Mouse (Mus musculus): ENCODE results near the gene Ostm1.

The Ostm1 gene

DNA sequence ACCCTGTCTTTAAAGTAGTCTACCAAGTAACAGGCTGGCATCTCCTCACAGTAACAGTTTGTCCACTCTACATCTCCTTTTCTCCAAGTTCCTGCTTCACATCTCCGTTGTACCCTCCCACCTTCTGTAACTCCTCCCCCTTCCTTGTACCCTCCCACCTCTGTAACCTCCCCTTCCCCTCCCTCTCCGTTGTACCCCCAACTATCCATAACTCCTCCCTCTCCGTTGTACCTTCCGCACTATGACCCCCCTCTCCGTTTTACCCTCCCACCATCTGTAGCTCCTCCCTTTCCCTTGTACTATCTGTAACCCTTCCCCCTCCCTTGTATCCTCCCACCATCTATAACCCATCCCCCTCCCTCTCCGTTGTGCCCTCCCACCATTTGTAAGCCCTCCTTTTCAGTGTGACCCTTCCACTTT lies 97.0 kb downstream of the Ostm1 start:
- DNase-seq (ENCODE audit: low read depth): no peak

DNA sequence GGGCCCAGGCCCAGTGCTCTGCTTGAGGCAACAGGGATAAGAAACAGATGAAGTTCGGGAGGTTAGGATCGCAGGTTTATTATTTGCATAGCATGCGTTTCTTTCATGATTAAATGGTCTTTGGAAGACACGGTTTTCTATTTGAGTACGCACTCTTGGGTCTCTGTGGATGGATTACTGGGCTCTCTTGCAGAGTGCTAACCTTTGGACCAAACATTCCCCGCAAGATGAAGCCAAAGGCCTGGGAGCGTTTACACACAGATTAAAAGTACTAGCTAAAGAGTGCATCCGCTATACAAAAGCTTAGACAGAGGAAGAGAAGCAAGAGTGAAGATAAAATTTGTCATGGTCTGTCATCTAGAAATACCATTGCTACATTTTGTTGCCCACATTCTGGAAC lies 98.8 kb downstream of the Ostm1 start:
- DNase-seq (ENCODE audit: low read depth): no peak

DNA sequence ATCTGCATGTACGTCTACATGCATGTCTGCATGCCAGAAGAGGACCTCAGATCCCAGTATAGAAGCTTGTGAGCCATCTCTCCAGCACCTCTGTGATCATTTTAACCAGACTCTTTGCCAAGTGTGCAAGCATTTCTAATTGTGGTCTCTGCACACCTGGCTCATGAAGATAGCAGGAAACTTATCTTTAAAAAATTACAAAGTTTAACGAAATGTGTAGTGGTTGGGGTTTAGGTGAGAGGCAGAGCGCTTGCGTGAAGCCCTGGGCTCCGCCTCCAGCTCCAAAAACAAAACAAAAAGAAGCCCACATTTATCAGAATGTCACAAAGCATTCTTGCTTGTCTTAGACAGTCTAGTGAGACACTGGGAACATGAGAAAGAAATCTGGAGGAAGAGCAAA lies 104.3 kb downstream of the Ostm1 start:
- no peak for DNase-seq (ENCODE audit: low read depth)

DNA sequence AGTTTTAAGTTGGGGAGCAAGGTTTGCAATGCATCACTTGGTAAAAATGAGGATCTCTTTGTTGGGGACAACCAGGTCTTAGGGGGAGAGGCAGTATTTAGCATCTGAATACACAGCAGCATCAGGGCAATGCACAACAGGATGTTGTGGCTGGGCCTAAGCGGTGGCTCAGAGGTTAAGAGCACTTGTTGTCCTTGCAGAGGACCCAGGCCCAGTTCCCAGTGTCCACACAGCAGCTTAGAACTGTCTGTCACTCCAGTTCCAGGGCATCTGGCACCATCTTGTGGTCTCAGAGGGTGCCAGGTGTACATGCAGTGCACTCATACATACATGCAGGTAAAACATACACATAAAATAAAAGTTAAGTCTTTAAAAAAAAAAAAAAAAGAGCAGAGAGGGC lies 106.1 kb downstream of the Ostm1 start:
- no peak for DNase-seq (ENCODE audit: low read depth)

DNA sequence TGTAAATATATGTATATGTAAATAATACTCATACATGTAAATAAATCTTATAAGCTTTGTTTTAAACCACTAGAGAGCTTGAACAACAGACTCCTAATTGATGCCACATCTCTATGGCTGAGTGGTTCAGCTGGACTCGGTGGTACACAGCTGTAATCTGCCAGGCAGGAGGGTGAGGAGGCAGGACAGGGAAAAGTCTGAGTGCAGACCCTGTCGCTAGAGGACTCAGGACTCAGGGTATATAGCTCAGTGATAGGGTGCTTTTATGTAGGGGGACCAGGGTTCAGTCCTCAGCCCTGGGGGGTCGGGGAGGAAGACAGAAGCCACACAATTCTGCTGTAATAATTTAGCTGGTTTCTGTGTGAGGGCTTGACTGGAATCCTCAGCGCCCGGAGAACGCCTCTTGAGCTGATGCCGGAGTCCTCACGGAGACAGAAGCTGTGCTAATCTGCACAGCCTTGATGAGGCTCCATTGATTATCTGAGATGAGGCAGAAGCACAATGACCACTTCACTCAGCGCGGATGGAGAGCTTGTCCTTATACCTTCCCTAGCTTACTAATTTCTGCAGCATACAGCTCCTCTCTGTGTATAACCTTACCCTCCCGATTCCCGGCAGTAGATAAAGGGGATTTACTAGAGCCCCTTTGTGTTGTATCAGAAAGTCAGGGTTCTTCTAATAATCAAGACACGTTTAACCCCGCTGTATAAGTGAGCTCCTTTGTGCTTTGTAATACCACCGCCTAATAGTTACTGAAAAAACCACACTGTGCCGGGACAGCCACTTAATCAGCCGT lies 106.8 kb downstream of the Ostm1 start:
- DNase-seq (ENCODE audit: low read depth): no peak

DNA sequence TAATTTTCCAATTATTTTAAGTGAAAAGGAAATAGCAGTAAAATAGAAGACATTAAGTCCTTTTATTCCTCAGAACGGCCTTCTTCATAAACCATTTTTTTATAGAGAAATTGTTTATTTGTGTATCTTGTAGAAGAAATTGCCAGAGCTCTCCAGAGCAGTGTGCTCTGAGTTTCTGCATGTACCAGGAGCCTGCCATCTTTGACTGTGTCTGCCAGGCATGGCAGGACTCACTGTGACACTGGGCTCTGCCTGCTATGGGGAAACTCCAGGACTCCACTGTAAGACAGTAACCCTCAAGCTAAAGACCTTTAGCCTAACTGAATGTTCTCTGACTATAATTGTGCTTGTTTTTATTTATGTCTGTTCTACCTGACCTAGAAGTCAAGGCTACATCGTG lies 107.4 kb downstream of the Ostm1 start:
- DNase-seq (ENCODE audit: low read depth): no peak

DNA sequence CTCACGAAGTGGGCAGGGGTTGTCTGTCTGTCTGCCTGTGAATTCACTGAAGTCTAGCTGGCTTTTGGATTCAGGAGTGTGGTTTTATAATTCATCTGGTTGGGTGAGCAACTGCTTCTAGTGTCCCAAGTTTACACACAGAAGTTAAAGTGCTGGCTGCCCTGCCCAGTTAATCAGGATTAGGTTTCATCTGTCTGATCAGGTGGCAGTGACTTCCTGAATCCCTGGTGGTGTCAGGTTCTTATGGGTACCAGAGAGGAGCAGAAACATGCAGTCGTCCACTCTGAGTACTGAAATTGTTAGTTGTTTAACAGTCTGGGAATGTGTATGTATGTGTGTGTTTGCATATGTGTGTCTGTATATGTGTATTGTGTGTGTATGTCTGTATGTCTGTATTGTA lies 108.5 kb downstream of the Ostm1 start:
- no peak for DNase-seq (ENCODE audit: low read depth)

DNA sequence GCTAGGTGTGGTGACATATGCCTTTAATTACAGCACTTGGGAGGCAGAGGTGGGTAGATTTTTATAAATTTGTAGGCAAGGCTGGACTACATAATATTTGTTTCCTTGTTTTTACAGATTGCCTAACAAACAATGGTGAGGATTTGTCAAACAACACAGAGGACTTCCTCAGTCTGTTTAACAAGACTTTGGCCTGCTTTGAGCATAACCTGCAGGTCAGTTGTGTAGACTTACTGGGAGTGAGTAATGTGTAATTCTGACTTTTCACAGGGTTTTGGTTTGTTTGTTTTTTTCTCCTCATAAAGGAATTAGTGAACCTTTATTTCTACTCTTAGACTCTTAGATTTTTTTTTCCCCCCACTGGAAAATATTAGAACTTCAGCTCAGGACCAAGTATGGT lies 109.2 kb downstream of the Ostm1 start:
- no peak for DNase-seq (ENCODE audit: low read depth)

DNA sequence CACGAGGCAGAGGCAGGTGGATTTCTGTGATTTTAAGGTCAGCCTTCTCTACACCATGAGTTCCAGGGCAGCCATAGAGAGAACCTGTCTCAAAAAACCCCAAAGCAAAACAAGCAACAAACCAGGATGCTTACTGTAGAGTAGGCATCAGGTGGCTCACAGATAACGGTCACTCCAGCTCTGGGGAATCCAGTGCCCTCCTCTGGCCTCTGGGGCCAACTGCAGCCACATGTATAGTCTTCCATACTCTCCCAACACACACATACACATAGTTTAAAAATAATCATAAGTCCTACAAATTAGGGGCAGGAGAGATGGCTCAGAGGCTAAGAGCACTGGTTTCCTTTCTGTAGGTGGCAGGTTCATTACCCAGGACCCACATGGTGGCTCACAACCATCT lies 109.9 kb downstream of the Ostm1 start:
- DNase-seq (ENCODE audit: low read depth): no peak

DNA sequence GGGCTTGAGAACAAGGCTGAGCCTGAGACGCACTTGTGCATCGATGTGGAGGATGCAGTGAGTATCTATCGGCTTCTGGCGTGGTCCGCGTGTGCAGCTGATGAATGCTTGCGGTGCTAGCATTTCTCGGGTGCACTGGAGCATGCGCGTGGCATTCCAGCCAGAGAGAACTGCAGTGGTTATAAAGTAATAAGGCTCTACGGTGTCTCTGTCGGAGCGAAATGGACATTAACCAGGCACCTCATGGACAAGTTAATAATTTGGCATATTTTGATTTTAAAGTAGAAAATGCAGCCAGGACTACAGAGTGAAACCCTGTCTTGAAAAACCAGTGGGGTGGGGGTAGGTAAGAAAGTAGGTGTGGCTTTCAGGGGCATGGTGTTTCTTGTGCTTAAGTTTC lies 112.7 kb downstream of the Ostm1 start:
- DNase-seq (ENCODE audit: low read depth): no peak

DNA sequence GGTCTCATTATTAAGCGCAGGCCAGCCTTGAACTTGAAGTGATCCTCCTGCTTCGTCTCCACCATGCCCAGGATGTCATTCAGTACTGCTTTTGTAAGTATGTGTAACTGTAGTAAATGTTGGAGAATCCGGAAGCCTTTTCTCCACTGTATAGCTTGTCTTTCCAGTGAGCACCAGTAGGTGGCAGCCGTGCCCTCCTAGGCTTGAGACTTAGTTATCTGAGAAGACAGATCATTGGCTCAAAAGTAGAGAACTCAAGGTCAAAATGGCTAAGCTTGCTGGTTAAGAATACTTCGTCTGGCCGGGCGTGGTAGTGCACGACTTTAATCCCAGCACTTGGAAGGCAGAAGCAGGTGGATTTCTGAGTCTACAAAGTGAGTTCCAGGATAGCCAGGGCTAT lies 113.4 kb downstream of the Ostm1 start:
- peak; percentile 70 for DNase-seq (ENCODE audit: low read depth)

DNA sequence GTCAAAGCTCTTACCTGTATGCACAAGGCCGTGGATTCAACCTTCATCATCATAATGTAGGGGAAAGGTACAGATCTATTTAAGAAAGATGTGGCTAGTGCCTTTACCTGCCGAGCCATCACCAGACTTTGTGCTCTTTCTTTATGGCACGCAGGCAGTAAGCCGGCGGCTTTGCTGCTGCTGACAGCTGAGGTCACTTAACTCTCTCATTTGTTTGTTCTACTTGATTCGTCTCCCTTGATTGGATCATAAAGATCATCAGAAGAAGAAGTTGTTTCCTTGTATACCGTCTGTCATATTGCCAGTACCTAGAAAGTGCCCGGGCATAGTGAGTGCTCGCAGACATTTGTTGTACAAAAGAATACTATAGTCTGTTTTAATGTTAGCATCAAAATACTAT lies 114.8 kb downstream of the Ostm1 start:
- no peak for DNase-seq (ENCODE audit: low read depth)

DNA sequence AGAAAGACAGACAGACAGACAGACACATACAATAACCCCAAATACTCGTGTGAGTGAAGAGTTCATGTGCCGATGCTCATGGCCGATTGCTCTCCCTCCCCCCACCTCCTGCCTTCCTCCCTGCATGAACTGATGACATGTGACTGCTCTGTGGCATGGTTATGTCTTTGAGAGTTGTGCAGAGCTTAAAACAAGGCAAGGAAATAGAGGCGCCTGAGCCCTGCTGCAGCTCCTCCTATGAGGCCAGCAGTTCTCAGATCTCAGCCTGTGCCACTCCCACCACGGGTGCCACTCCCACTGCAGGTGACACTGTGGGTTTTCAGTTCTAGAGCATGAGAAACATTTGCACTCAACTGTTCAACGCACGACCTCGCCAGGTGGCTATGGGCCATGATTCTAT lies 115.4 kb downstream of the Ostm1 start:
- DNase-seq (ENCODE audit: low read depth): no peak

DNA sequence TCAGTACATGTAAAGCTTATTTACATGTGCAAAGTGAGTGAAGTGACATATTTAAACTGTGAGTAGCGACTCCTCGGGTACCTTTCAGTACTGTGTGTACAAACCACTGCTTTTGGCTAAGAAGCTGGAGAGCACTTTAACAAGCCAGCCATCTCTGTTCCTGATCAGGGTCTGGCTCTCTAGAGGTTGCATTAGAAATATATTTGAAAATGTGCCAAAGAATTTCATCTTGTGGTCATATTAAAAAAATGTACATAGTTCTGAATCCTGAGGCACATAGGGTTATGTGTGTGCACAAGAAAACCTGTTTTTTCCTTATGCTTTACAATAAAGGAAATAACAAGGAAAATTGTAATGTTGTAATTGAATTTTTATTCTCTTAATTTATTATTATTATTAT lies 118.5 kb downstream of the Ostm1 start:
- DNase-seq (ENCODE audit: low read depth): no peak

DNA sequence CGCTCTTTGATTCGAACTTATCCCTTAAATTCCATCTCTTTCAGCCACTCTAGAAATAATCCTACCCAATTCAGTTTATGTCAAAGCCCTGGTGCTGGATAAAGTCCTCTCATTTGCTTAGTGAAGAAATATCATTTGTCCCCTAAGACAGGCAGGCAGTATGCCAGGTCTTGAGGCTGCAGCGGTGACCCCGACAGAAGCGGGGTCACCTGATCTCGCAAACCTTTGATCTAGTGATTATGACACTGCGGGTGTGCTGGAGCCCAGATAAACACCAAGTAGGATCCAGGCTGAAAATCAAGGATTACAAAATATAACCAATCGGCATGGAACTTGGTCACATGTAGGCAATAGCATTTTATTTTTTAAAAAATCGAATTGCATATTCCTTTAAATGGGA lies 131.1 kb downstream of the Ostm1 start:
- DNase-seq (ENCODE audit: low read depth): no peak

DNA sequence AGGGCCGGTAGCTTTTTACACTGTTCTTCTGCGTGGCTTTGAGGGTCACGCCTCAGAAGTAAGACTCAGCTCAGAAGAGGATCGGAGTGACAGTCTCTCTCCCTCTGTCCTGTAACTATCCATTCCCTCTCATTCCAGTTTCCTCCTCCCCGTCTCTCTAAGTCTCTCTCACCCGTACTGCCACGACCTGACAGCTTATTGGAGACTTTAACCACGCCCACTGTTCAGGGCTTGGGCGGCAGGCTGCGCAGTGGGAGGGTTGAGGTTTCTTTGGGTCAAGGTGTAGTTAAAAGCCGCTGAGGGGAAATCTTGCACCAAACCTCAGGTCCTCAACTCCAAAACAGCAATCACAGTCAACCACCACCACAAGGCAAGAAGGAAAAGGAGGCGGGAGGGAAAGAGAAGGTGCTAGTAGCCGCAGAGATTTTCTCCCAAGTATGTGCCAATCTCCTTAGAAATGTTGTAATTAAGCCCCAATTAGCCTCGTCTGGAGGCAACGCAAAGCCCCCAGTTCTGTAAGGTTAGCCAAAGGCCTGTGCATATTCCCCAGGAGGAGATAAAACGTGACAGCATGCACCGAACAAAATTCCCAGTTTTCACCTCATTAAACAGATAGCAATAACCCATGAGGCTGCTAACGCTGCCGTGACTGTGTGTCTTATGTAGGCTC lies 131.9 kb downstream of the Ostm1 start:
- DNase-seq (ENCODE audit: low read depth): no peak

DNA sequence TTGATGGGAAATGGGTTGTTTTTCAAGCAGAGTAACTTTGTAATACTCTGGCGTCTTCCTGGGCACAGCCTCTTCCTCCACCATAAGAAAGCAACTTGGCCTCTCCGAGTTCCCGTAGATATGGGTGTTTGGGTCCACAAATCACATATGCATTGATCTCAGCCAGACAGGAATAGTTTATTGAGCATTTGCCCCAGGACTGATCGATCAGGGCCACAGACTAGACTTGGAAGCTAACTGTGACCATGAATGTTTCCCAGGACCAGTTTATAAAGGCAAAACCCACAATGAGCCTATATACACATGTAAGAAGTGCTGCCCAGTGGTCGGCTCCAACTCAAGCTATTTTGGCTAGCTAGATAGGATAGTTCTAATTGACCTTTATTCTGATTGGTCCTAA lies 138.5 kb downstream of the Ostm1 start:
- no peak for DNase-seq (ENCODE audit: low read depth)

DNA sequence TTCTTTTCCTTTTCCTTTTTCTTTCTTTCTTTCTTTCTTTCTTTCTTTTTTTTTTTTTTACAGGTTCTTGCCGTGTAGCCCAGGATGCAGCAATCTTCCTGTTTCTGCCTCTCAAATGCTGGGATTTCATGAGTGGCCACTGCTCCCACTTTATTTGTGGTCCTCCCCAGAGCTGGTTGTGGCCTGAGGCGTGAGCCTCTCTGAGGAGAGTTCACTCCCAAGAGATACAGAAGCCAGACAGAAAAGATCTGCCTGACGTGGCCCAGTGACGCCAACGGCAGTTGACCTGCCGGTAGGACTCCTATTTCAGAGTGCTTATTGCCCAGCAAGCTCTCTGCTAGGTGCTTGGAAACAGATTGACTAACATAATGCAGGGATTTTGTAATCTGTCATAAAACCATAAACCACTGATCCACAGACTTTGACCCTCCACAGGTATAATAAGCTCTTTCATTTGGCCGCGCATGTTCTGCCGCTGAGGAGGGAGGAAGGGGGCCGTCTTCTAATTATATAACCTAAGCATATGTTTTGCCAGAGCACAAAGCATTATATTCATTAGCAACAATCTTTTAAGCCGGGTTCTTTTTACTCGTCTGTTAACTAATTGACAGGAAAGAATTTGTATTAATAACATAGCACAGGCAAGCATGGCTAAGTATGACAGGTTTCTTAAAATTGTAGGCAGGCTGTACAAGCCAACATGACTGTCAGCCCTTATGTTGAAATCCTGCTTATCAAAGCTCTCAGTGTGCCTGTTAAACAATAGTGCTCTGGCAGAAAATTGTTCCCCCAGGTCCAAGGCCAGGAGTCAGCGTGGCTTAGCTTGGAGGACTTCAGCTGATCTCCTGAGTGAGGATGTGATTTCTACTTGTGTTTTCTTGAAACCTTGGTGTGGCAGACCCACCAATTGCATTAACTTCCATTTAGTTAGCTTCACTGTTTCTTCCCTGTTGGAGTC lies 139.9 kb downstream of the Ostm1 start:
- DNase-seq (ENCODE audit: low read depth): no peak

DNA sequence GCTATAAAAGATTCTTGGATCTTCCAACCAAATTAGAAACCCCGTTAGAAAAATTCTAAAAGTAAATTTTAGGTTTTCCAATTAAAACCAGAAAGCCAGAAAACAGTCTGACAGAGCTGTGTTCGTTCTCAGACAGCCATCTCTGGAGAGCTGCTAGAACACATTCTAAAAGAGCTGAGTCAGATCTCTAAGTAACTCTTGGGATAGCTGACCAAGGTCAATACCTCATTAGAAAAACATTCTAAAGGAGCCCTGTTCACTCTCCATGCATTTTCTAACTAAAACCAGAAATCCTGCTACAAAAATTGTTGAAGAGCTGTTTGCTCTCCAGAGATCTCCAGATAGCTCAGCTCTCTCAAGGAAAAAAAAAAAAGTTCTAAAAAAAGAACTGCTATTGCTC lies 146.0 kb downstream of the Ostm1 start:
- no peak for DNase-seq (ENCODE audit: low read depth)

DNA sequence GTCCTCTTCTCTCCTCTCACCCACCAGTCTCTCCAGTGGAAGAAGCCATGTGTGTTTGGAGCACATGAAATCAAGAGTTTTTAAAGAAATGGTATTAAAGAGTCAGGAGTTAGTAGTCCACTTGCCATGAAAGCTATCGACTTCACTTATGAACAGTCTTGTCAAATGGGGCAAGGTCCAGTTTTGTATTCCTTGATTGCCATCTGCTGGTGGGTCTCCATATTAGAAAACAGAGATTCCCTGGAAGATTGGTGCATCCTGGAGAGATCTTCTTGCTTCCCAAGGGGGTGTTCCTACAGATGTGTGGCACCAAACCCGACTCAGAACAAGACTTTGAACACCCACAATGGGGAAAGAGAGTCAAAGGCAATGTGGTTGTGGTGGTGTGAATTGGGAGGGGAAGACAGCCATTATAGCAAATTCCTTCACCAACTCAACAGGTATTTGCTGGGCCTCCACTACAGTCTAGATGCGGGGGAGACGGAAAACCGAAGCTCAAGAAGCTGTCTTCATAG lies 151.0 kb downstream of the Ostm1 start:
- DNase-seq (ENCODE audit: low read depth): no peak

DNA sequence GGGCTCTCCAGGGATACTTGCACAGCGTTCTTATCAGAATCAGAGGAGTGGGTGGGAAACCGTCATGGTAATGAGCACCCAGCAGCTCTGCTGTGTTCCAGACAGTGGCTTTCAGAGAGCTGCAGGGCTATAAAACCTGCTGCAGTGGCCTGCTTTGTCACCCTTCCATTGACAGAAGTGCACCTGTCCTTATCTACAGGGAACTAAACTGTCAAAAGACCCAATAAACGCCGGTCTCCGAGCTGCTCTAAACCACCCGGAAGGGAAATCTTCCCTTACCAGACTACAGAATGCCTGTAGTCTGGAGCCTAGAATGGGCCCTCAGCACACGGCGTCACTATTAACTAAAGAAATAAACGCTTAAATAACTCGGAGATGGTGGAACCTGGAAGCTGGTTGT lies 168.2 kb downstream of the Ostm1 start:
- no peak for DNase-seq (ENCODE audit: low read depth)

Data from c-Kit-positive CD71-negative TER-119-negative erythroid progenitor cells, embryonic 14.5 days (primary cell).